In genomic region chr14:31970851-31971250, GRCm38 (mm10) we compare ENCODE assay signal across 17 mouse cellular contexts. TPM values are rescaled to one million over a fixed set of nuclear protein-coding genes. Genes with fewer than 3 reads are reported as not detected.
DNase-seq lines count a peak whose midpoint lies in the region; ATAC-seq and TF ChIP-seq lines count a peak whose summit lies in the region.
"Had no signal": no experiment of that assay in that cellular context is flagged by ENCODE, and none has a peak within 500 bp of the region (broad histone marks: within the 10 kb centered on the region; RNA-seq: fewer than 3 reads in every experiment).

No protein-coding gene starts in this region.

- 90% methylated on average over 9 of the region's 9 CpGs for WGBS in stomach, embryonic 14.5 days
- WGBS in stomach, postnatal 0 days = 90% methylated on average over 9 of the region's 9 CpGs
- WGBS in liver, postnatal 0 days (ENCODE audit: insufficient replicate concordance) = 57% methylated on average over 9 of the region's 9 CpGs
- WGBS in hindbrain, embryonic 12.5 days = 93% methylated on average over 8 of the region's 9 CpGs

- H3K27ac ChIP-seq in gastrocnemius, adult 2 months = 0 out of 2 replicates have a peak overlapping the region, but pooled peaks have one; percentile 24
- no peak overlapping the region for H3K27ac ChIP-seq in stomach, embryonic 14.5 days (ENCODE audit: low read length)
- no peak overlapping the region for H3K27ac ChIP-seq in stomach, postnatal 0 days (replicated peaks)
- peak overlapping the region; percentile 95 for H3K27ac ChIP-seq in liver, postnatal 0 days (ENCODE audit: low read depth)
- H3K27ac ChIP-seq in hindbrain, embryonic 12.5 days = no peak overlapping the region
- H3K27ac ChIP-seq: embryonic facial prominence, embryonic 13.5 days; limb, embryonic 15.5 days had no signal

- H3K4me1 ChIP-seq in stomach, embryonic 14.5 days (ENCODE audit: control insufficient read depth, insufficient read depth, low read length) = no peaks in the 10 kb centered on the region
- no peaks in the 10 kb centered on the region for H3K4me1 ChIP-seq in stomach, postnatal 0 days (replicated peaks; ENCODE audit: control insufficient read depth, insufficient read depth)
- peaks cover 35% of the 10 kb centered on the region for H3K4me1 ChIP-seq in liver, postnatal 0 days (ENCODE audit: insufficient read depth)
- no peaks in the 10 kb centered on the region for H3K4me1 ChIP-seq in hindbrain, embryonic 12.5 days
- H3K4me1 ChIP-seq: embryonic facial prominence, embryonic 13.5 days; limb, embryonic 15.5 days had no signal

- no peak for TF ChIP-seq CTCF in gastrocnemius, adult 2 months (IDR thresholded peaks at IDR 0.05)
- TF ChIP-seq CTCF in stomach, postnatal 0 days (IDR thresholded peaks at IDR 0.05; ENCODE audit: low read depth) = no peak
- TF ChIP-seq CTCF in liver, postnatal 0 days (IDR thresholded peaks at IDR 0.05; ENCODE audit: low read depth) = no peak

- H3K9me3 ChIP-seq in stomach, embryonic 14.5 days (ENCODE audit: control insufficient read depth, low read depth, low read length) = no peaks in the 10 kb centered on the region
- no peaks in the 10 kb centered on the region for H3K9me3 ChIP-seq in stomach, postnatal 0 days (ENCODE audit: control insufficient read depth, low read length)
- no peaks in the 10 kb centered on the region for H3K9me3 ChIP-seq in liver, postnatal 0 days (ENCODE audit: low read length)
- no peaks in the 10 kb centered on the region for H3K9me3 ChIP-seq in hindbrain, embryonic 12.5 days (replicated peaks)
- H3K9me3 ChIP-seq: embryonic facial prominence, embryonic 13.5 days; limb, embryonic 15.5 days had no signal

- H3K9ac ChIP-seq in stomach, embryonic 14.5 days (replicated peaks; ENCODE audit: low read depth, low read length) = no peak overlapping the region
- no peak overlapping the region for H3K9ac ChIP-seq in stomach, postnatal 0 days (ENCODE audit: low read length)
- no peak overlapping the region for H3K9ac ChIP-seq in liver, postnatal 0 days (replicated peaks)
- no peak overlapping the region for H3K9ac ChIP-seq in hindbrain, embryonic 12.5 days
- H3K9ac ChIP-seq: embryonic facial prominence, embryonic 13.5 days; limb, embryonic 15.5 days had no signal

- H3K4me3 ChIP-seq in gastrocnemius, adult 2 months = no peak overlapping the region
- H3K4me3 ChIP-seq in stomach, embryonic 14.5 days (ENCODE audit: low read depth, low read length) = no peak overlapping the region
- H3K4me3 ChIP-seq in stomach, postnatal 0 days (ENCODE audit: low read depth, low read length) = no peak overlapping the region
- H3K4me3 ChIP-seq in liver, postnatal 0 days (ENCODE audit: low read depth, low read length) = no peak overlapping the region
- no peak overlapping the region for H3K4me3 ChIP-seq in hindbrain, embryonic 12.5 days
- H3K4me3 ChIP-seq: embryonic facial prominence, embryonic 13.5 days; limb, embryonic 15.5 days had no signal

- H3K27me3 ChIP-seq in stomach, embryonic 14.5 days (ENCODE audit: control insufficient read depth, insufficient read depth, low read length) = no peaks in the 10 kb centered on the region
- H3K27me3 ChIP-seq in stomach, postnatal 0 days (ENCODE audit: control insufficient read depth, insufficient read depth, low read length) = no peaks in the 10 kb centered on the region
- H3K27me3 ChIP-seq in liver, postnatal 0 days (ENCODE audit: insufficient read depth, low read length) = no peaks in the 10 kb centered on the region
- no peaks in the 10 kb centered on the region for H3K27me3 ChIP-seq in hindbrain, embryonic 12.5 days
- H3K27me3 ChIP-seq: embryonic facial prominence, embryonic 13.5 days; limb, embryonic 15.5 days; Patski had no signal

- intact Hi-C loops in gastrocnemius, adult 2 months (cut with DNase I) = no loop called here
- intact Hi-C loops in gastrocnemius, postnatal 14 days (cut with DNase I; ENCODE audit: low total_unique reads) = no loop called here

- H3K4me2 ChIP-seq in stomach, embryonic 14.5 days (replicated peaks; ENCODE audit: low read depth, low read length) = no peak overlapping the region
- no peak overlapping the region for H3K4me2 ChIP-seq in stomach, postnatal 0 days (replicated peaks; ENCODE audit: low read depth)
- peak overlapping the region; percentile 40 for H3K4me2 ChIP-seq in liver, postnatal 0 days (ENCODE audit: low read depth, low read length)
- no peak overlapping the region for H3K4me2 ChIP-seq in hindbrain, embryonic 12.5 days (replicated peaks)
- H3K4me2 ChIP-seq: embryonic facial prominence, embryonic 13.5 days; limb, embryonic 15.5 days had no signal

- no peaks in the 10 kb centered on the region for H3K36me3 ChIP-seq in stomach, embryonic 14.5 days (ENCODE audit: control insufficient read depth, insufficient read depth, low read length)
- no peaks in the 10 kb centered on the region for H3K36me3 ChIP-seq in stomach, postnatal 0 days (ENCODE audit: control insufficient read depth, insufficient read depth, low read length)
- H3K36me3 ChIP-seq in liver, postnatal 0 days (replicated peaks; ENCODE audit: insufficient read depth, low read length) = no peaks in the 10 kb centered on the region
- no peaks in the 10 kb centered on the region for H3K36me3 ChIP-seq in hindbrain, embryonic 12.5 days
- H3K36me3 ChIP-seq: embryonic facial prominence, embryonic 13.5 days; limb, embryonic 15.5 days had no signal

- DNase-seq in gastrocnemius, adult 2 months = peak; percentile 14
- no peak for DNase-seq in gastrocnemius, postnatal 14 days
- DNase-seq in stomach, postnatal 0 days (ENCODE audit: low spot score) = no peak
- DNase-seq in liver, postnatal 0 days = peak; percentile 67
- no peak for DNase-seq in thymus, postnatal 25 days
- no peak for DNase-seq in kidney, postnatal 10 days
- DNase-seq: kidney, adult 11 months; lung, postnatal 4 days; midbrain, embryonic 14.5 days; right cerebral cortex, postnatal 25 days had no signal

- ATAC-seq in stomach, embryonic 14.5 days (ENCODE audit: insufficient number of reproducible peaks, insufficient read depth, low FRiP score, low read depth) = peak; percentile 53; the same call in 1 of the 2 replicates
- ATAC-seq in stomach, postnatal 0 days (ENCODE audit: low FRiP score, low TSS enrichment) = no peak
- ATAC-seq in liver, postnatal 0 days = peak; percentile 97
- no peak for ATAC-seq in hindbrain, embryonic 12.5 days (ENCODE audit: low FRiP score)
- ATAC-seq: forebrain, embryonic 14.5 days; Patski had no signal

- no peak for TF ChIP-seq EP300 in stomach, postnatal 0 days (optimal IDR thresholded peaks at IDR 0.05)
- TF ChIP-seq EP300 in liver, postnatal 0 days (IDR thresholded peaks at IDR 0.05; ENCODE audit: low read depth) = peak; percentile 91

RNA-seq across cellular contexts. Expression of gene Galnt15, which starts 57.9 kb away (rescaled TPM):
- total RNA-seq in gastrocnemius, adult 2 months (2021) = 10 to 100 TPM in 1 of 2 experiments, 1 to 10 TPM in 1; 3.8 to 10.4 TPM
- 10 to 100 TPM; 12.9 to 13.5 TPM for total RNA-seq in gastrocnemius, postnatal 14 days (2021)
- 0.08 and 0.09 TPM in 2 replicates for polyA plus RNA-seq in stomach, embryonic 14.5 days (2014; fragmentation: Nextera tagmentation; extraction: Ambion mirVana)
- polyA plus RNA-seq in stomach, postnatal 0 days (2015; fragmentation: Nextera tagmentation; extraction: Ambion mirVana) = 0.56 and 0.71 TPM in 2 replicates
- 0.05 TPM in 2 replicates for polyA plus RNA-seq in liver, postnatal 0 days (2015; fragmentation: Nextera tagmentation; extraction: Ambion mirVana)
- 0.12 and 0.14 TPM in 2 replicates for polyA plus RNA-seq in hindbrain, embryonic 12.5 days (2016; fragmentation: Nextera tagmentation; extraction: Ambion mirVana)
- total RNA-seq: CH12.LX had no signal

Comparison
In these comparisons a context has a peak if more than half of its experiments do, and no peak if none do; other contexts are left out.
1. DNase-seq: peak in gastrocnemius, adult 2 months (single experiment) and liver, postnatal 0 days (single experiment); none in gastrocnemius, postnatal 14 days (single experiment), stomach, postnatal 0 days (single experiment), thymus, postnatal 25 days (single experiment) and kidney, postnatal 10 days (single experiment).
2. ATAC-seq: peak in stomach, embryonic 14.5 days (single experiment) and liver, postnatal 0 days (single experiment); none in stomach, postnatal 0 days (single experiment) and hindbrain, embryonic 12.5 days (single experiment).
3. H3K27ac ChIP-seq: peak in gastrocnemius, adult 2 months (single experiment) and liver, postnatal 0 days (single experiment); none in stomach, embryonic 14.5 days (single experiment), stomach, postnatal 0 days (single experiment) and hindbrain, embryonic 12.5 days (single experiment).